Mouse (Mus musculus): ENCODE results near the gene Taf9.

The Taf9 gene

DNA sequence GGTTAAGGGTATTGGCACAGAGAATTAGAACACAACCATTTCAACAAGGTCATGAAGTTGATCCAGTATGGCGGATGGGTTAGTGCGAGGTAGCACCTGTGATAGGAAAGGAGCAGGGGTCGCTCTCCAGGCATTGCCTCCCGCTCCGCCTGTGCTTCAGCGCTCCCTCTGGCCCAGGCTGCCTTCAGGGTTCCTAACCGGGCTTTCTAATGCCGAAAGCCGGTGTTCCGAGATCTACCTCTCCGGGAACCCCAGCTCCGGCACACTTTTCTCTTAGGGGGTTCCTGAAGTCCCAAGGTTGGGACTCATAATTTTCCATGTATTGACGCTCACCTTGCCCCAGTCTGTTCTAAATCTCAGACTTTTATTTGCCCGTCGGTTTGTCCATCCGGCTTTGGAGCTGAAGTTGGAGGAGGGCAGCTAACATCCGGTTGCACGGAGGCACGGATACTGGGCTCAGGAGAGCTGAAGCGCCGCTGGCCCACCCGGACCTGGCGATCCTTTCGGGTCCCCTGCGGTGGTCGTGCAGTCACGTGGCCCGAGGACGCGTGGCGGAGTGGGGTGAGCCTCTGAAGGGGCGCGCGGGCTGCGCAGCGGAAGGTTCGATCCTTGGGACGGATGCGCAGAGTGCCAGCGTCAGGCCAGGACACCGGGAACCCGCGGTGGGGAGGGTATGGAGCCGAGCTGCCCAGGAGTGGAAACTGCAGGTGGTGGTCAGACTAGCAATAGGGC lies 18.1 kb downstream of the Taf9 start, which contains the start of gene Ccdc125:
Gene Ccdc125, plus strand, starts transcription at position 427 of the 732 bp plus-strand sequence.
- DNase-seq (ENCODE audit: low read depth, low spot score) = peak; percentile 67

GRCm38 (mm10) chr13:100670181-100670741 lies 18.9 kb downstream of the Taf9 start:
- DNase-seq (ENCODE audit: low read depth, low spot score) = no peak

- DNase-seq (ENCODE audit: low read depth, low spot score) = no peak
These were observed 24.7 kb downstream of the Taf9 start for GRCm38 (mm10) chr13:100675936-100676635.

- DNase-seq (ENCODE audit: low read depth, low spot score) = no peak
These were observed 30.2 kb downstream of the Taf9 start for GRCm38 (mm10) chr13:100681615-100682014.

DNA sequence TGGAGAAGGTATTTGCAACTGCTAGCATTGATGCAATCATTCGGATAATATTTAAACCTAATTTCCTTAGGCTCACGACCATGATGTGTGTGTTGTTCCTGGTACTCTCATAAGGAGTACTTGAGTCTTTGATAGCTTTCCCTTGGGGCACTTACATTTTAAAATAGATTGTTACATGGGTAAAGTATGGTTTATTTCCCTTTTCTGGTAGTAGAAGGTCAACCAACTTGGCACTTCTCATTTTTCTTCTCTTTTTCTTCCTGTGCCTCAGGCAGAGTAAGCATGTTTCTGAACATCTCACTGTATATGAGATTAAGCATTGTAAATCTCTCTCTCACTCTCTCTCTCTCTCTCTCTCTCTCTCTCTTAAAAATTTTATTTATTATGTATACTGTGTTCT lies 31.5 kb downstream of the Taf9 start:
- DNase-seq (ENCODE audit: low read depth, low spot score) = no peak

DNA sequence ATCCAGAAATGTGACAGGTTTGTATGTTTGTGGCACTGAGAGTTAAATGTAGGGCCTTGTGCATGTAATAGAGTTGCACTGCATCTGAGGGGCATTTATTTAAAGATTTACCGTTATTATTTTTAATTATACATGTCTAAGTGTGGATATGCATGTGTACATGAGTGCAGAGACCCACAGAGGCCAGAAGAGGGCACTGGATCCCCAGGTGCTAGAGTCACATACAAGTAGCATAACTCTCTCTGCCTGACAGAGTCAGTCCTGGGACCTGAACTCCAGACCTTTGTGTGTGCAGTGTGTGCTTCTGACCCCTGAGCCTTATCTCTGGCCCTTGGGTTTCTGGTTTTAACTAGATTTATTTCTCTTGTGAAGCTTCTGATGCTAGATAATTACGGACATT lies 33.0 kb downstream of the Taf9 start:
- DNase-seq (ENCODE audit: low read depth, low spot score) = peak; percentile 75

DNA sequence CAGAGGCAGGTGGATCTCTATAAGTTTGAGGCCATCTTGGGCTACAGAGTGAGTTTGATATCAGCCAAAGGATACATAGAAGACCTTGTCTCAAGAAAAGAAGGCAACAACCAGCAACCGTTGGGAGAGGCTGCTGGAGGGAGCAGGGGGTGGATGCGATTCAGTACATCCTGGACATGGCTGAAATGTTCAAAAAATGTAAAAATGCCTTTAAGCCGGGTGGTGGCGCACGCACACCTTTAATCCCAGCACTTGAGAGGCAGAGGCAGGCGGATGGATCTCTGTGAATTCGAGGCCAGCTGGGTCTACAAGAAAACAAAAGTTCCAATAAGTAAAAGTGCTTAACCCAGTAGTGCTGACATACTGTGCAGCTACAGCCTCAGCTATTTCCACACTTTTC lies 36.1 kb downstream of the Taf9 start:
- peak; percentile 79 for DNase-seq (ENCODE audit: low read depth, low spot score)

DNA sequence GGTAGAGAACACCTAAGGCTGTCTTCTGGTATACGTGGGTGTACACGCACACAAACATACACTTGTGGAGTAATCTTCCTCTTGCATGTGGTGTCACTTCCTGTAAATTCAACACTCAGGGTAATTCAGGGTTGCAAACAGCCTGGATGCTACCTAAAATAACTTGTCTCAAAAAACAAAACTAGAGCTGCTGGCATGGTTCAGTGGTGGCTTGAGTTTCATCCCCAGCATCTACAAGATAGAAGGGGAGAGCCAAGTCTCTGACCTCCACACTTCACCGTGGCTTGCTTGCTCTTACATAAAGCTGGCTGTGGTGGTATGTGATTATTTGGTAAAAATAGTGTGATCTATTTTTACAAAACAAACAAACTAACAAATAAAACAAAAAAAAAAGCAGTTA lies 46.2 kb downstream of the Taf9 start:
- DNase-seq (ENCODE audit: low read depth, low spot score) = no peak

- DNase-seq (ENCODE audit: low read depth, low spot score) = no peak
These were observed 47.5 kb downstream of the Taf9 start for GRCm38 (mm10) chr13:100698866-100699265.

DNA sequence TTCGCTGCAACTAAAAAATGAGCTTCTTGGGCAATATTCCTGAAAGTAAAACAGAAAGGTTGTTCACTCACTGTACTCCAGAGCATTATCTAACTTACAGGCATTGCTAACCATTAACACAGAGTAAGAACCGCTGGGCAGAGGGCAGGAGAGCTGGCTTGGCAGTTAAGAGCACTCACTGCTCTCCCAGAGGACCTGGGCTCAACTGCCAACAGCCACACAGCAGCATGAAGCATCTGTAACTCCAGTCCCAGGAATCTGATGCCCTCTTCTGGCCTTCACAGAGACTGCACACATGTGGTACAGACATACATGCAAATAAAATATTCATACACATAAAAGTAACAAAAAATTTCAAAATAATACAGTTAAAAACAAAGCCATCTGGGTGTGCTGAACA lies 52.1 kb downstream of the Taf9 start:
- peak; percentile 59 for DNase-seq (ENCODE audit: low read depth, low spot score)
